Mouse (Mus musculus) frontal cortex, postnatal 36 days (tissue): ENCODE measurements around the gene Lpar6.

ENCODE experiments used
- DNase-seq, 2 experiments: peaks; one replicate each; pipeline ENCODE4 v3.0.0; 2022; ENCODE audit warnings: low spot score in 2 of 2

Lpar6 gene

GRCm38 (mm10) chr14:73237848-73238321, at the start of gene Lpar6:
TSS of gene Lpar6 (plus strand) at chr14:73237895.
- DNase-seq: peak in 1 of 2 experiments; percentile 12

- DNase-seq: peak; percentile 32 to 44
These were observed 38.6 kb upstream of the Lpar6 start for GRCm38 (mm10) chr14:73199058-73199457.

- no peak for DNase-seq
These were observed 36.2 kb upstream of the Lpar6 start for GRCm38 (mm10) chr14:73201447-73201846.

- DNase-seq: no peak
These were observed 33.7 kb upstream of the Lpar6 start for GRCm38 (mm10) chr14:73204016-73204415.

GRCm38 (mm10) chr14:73209262-73209661, 28.4 kb upstream of the Lpar6 start:
- DNase-seq: no peak

- no peak for DNase-seq
These were observed 27.5 kb upstream of the Lpar6 start for GRCm38 (mm10) chr14:73210196-73210595.

- DNase-seq: no peak
These were observed 26.2 kb upstream of the Lpar6 start for GRCm38 (mm10) chr14:73211477-73211876.

- DNase-seq: no peak
These were observed 20.6 kb upstream of the Lpar6 start for GRCm38 (mm10) chr14:73217062-73217461.

- DNase-seq: no peak
These were observed 15.3 kb upstream of the Lpar6 start for GRCm38 (mm10) chr14:73222316-73222970.

- no peak for DNase-seq
These were observed 11.3 kb upstream of the Lpar6 start for GRCm38 (mm10) chr14:73226346-73226745.

- DNase-seq: no peak
These were observed 10.8 kb upstream of the Lpar6 start for GRCm38 (mm10) chr14:73226849-73227248.

- DNase-seq: no peak
These were observed 6.3 kb upstream of the Lpar6 start for GRCm38 (mm10) chr14:73231286-73231982.

GRCm38 (mm10) chr14:73234468-73235031, 3.1 kb upstream of the Lpar6 start:
- DNase-seq: no peak

- no peak for DNase-seq
These were observed 979 bp downstream of the Lpar6 start for GRCm38 (mm10) chr14:73238498-73239250.

GRCm38 (mm10) chr14:73239291-73239690, 1.6 kb downstream of the Lpar6 start:
- no peak for DNase-seq

- DNase-seq: no peak
These were observed 2.2 kb downstream of the Lpar6 start for GRCm38 (mm10) chr14:73239857-73240256.

- DNase-seq: no peak
These were observed 6.4 kb downstream of the Lpar6 start for GRCm38 (mm10) chr14:73244061-73244597.

GRCm38 (mm10) chr14:73250056-73250455, 12.4 kb downstream of the Lpar6 start:
- DNase-seq: no peak

GRCm38 (mm10) chr14:73252276-73252675, 14.6 kb downstream of the Lpar6 start:
- peak in 1 of 2 experiments; percentile 7 for DNase-seq

- no peak for DNase-seq
These were observed 16.0 kb downstream of the Lpar6 start for GRCm38 (mm10) chr14:73253453-73254251.

- no peak for DNase-seq
These were observed 16.7 kb downstream of the Lpar6 start for GRCm38 (mm10) chr14:73254412-73254811.
